Mouse (Mus musculus) olfactory bulb, adult 2 months (tissue): ENCODE results near the gene Tmem167b. TPM values are rescaled to one million over a fixed set of nuclear protein-coding genes. Genes with fewer than 3 reads are reported as not detected.

Experiments used
- H3K27ac ChIP-seq: fragments of 200-500 bp; 2 replicates; pipeline ENCODE4 v1.5.1; 2012; ENCODE audit warnings: low read depth, low read length; ENCODE audit not compliant: insufficient read depth
- H3K4me1 ChIP-seq: fragments of 200-500 bp; 2 replicates; pipeline ENCODE4 v1.6.1; 2012; ENCODE audit warnings: low read length; ENCODE audit not compliant: control insufficient read depth, insufficient read depth
- H3K4me3 ChIP-seq: fragments of 200-500 bp; 2 replicates; pipeline ENCODE4 v1.5.1; 2012; ENCODE audit warnings: mild to moderate bottlenecking, low read depth, low read length, moderate library complexity; ENCODE audit not compliant: insufficient read depth
- CTCF ChIP-seq: fragments of 200-500 bp; IDR thresholded peaks from 2 replicates; pipeline ENCODE4 v1.5.1; 2012; ENCODE audit warnings: low read depth, mild to moderate bottlenecking, low read length, moderate library complexity; ENCODE audit not compliant: insufficient read depth
- POLR2A ChIP-seq: fragments of 200-500 bp; IDR thresholded peaks from 2 replicates; pipeline ENCODE4 v1.6.1; 2012; ENCODE audit warnings: mild to moderate bottlenecking, low read depth, low read length, moderate library complexity; ENCODE audit not compliant: insufficient read depth
- whole genome bisulfite sequencing: fragments of 180-500 bp; shearing (Covaris S2); methylation state at CpG from one replicate; pipeline ENCODE4 v1.1.7; 2018; 5-methylcytosine and 5-hydroxymethylcytosine counted together
- polyA plus RNA-seq: library from polyadenylated mRNA; stranded (reverse); fragments of >200 nt; gene quantifications from 2 replicates; pipeline ENCODE4 v1.2.4, GENCODE M21; 2012; ENCODE audit warnings: low replicate concordance; ENCODE audit not compliant: missing spikeins, insufficient read depth, insufficient read length

Gene Tmem167b
- not detected in 2 replicates for polyA plus RNA-seq

DNA sequence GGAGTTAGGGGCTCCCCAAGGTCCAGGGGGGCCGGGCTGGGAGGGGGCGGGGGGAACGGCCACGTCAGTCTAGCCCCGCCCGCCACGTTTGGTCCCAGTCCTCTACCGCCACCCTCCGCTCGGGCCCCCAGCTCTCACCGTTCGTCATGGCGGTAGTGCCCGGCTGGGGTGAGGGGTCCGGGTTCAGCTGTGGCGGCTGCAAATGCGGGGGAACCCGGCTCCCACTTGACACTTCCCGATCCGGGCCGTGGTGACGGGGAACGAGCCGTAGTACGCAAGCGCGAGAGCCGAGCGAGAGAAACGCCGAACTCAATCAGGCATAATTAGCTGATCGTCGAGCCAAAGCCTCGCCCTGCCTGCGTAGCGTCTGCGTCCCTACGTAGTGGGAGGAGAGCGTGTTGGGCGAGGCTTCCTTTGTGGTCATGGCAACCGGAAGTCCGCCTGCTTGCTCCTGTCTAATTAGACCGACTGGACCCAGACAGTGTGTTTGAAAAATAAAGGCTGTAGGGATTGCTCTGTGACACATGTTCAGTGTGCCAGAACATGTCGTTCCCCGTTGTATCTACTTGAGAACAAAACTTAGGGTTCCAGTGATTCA, at the start of gene Tmem167b:
Gene Tmem167b (minus strand): TSS at position 334 of the 598 bp plus-strand sequence.
- peak; percentile 35; the same call in 1 of the 2 replicates for TF ChIP-seq POLR2A
- TF ChIP-seq CTCF = no peak

DNA sequence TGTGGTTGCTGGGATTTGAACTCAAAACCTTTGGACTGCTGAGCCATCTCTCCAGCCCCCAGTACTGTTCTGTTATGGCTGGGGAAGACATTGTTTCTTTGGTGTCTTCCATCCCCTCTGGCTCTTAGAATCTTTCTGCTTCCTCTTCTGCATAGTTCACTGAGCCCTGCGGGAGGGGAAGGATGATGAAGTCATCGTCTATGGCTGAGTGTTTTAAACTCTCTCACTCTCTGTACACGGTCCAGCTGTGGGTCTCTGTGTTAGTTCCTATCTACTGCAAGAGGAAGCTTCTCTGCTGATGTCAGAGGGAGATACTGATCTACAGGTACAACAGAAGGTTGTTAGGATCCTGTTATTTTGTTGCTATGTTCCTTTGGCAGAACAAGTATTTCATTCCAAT, 46.6 kb upstream of the Tmem167b start:
- H3K27ac ChIP-seq = no peak overlapping the region
- 37% methylated on average over 3 of the region's 3 CpGs for WGBS
- no peak for TF ChIP-seq CTCF
- no peak for TF ChIP-seq POLR2A
- no peak overlapping the region for H3K4me3 ChIP-seq
- H3K4me1 ChIP-seq = no peaks in the 10 kb centered on the region

More for the DNA sequence above, at the start of gene Tmem167b:
- H3K4me1 ChIP-seq = peaks cover 5% of the 10 kb centered on the region
- under 1% methylated on average over 45 of the region's 45 CpGs for WGBS
- H3K4me3 ChIP-seq = peak within 1 kb of the TSS; percentile 92
- H3K27ac ChIP-seq = peak within 1 kb of the TSS; percentile 87

DNA sequence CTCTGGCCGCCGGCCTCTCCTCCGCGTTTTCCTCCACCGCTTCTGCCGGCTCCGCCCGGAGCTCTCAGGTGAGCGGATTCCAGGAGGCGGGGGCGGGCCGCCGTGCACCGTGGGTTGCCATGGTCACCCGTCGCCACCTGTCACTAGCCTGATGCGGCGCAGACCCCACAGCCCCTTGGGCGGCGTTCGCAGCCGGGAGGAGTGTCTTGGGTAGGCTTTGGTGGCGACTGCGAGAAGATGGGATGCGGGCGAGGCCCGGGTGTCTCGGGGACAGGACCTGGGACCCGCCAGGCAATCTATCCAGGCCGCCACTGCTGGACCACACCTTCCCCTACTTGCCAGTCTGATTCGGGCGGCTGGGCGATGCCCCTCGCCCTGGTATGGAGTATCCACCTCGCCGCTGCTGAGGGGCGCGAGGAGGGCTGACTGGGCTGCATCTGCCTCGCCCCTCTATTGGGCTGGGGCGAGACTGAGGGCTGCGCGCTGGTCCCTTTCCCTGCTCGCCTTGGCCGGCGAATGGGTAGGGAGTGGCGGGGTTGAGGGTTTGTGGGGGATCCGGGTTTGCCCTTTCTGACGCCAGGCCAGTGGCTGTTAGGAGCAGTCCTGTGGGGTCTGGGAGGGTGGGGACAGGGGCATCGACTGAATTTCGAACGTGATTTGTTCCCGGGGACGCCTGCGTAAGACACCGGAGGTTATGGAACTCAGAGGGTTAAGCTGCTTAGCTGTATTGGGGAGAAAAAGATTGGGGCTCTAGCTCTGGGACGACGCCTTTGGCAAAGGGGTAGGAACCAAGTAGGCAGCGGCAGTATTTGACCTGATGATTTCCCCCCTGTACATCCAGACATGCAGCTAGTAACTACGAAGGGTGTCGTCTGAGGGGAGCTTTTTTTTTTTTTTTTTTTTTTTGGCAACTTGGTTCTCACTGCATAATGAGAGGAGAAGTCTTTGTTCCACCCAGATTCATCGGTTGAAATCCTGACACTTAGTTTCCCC, 29.6 kb upstream of the Tmem167b start:
- TF ChIP-seq POLR2A (no peak; the same call in 1 of the 2 replicates), CTCF (no peak)
- Histone ChIP-seq H3K4me1 (no peaks in the 10 kb centered on the region), H3K27ac (peak overlapping the region; percentile 74), H3K4me3 (peak overlapping the region; percentile 92)
- under 1% methylated on average over 61 of the region's 61 CpGs for WGBS

DNA sequence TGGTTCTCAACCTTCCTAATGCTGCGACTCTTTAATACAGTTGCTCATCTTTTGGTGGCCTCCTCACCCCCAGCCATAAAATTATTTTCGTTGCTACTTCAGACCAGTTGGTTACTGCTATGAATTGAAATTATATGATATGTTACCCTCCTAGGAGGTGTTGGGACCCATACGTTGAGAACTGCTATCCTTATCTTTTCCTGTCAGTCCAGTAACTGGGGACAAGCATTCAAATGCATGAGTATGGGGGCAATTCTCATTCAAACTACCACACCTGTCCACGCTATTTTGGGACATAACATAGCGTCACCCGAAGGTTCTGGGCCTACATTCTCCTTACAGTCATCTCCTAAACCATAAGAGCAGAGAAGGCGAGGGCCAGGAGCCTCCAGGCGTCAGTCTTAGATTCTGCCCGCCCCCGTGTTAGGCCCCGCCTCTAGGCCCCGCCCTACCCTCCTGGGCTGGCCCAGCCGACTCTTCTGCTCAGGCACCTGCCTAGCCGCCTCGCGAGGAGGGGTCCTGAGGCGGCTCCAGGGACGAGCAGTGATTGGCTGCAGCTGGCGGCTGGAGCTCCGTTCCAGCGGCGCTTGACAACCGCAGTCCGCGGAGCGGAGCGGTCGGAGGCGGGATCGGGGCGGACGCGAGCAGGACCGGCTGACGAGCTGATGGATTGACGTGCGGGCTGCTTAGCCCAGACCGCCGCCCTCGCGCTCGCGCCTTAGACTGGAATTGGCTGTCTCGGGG, 28.7 kb upstream of the Tmem167b start, which contains the start of gene Wdr47:
Gene Wdr47 (plus strand): TSS at position 494 of the 744 bp plus-strand sequence.
- H3K27ac ChIP-seq = peak within 1 kb of the TSS; percentile 84
- H3K4me3 ChIP-seq = peak within 1 kb of the TSS; percentile 92
- WGBS = 5% methylated on average over 40 of the region's 44 CpGs
- no peaks in the 10 kb centered on the region for H3K4me1 ChIP-seq
- TF ChIP-seq POLR2A (peak; percentile 88), CTCF (no peak)

DNA sequence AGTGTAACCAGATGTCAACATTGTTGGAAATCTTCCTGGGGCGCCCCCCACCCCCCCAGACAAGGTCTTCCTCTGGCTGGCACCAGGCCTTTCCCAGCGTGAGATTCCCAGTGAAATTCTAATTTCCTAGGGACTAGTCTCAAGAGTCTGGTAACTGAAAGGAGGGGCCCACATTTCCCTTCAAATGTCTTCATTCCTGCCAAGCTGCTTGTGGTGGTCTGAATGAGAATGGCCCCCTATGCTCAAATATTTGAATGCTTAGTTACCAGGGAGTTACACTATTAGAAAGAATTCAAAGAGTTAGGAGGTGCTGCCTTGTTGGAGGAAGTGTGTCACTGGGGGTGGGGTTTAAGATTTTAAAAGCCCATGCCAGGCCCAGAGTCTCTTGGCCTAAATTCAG, 26.2 kb upstream of the Tmem167b start:
- H3K4me3 ChIP-seq = no peak overlapping the region
- H3K27ac ChIP-seq = no peak overlapping the region
- TF ChIP-seq CTCF (no peak), POLR2A (no peak)
- 42% methylated on average over 2 of the region's 2 CpGs for WGBS
- no peaks in the 10 kb centered on the region for H3K4me1 ChIP-seq

DNA sequence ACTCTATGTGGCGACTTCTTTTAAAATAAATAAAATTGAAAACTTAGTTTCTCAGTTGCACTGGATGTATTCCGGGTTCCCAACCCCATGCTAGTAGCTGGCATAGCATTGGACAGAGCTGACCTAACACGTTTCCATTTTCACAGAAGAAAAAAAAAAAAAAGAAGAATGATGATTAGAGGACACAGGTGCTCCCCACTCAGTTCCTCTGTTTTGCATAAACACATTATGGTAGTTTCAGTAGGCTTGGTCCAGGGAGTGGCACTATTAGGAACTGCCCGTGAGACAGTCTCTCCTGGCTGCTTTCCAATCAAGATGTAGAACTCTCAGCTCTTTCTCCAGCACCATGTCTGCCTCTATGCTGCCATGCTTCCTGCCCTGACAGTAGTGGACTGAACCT, 22.3 kb upstream of the Tmem167b start:
- WGBS = 68% methylated on average over 4 of the region's 4 CpGs

DNA sequence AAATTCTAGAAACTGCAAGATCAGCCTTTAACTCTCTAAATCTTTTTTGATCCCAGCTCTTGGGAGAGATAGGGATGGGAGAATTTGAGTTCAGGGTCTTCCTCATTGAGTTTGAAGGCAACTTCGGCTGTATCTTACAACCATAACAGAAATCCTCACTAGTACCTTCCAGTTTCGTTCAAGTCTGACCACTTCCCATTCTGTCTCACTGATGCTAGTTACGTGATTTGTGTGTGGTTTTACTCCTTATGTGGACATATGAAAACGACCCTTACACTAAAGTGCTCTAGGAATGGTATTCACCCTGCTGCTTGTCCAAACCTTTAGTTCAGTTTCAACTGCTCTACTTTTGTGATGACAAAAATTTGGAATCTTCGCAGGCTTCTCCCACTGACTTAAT, 11.8 kb upstream of the Tmem167b start:
- 92% methylated on average over 5 of the region's 5 CpGs for WGBS
- Histone ChIP-seq H3K4me3 (no peak overlapping the region), H3K4me1 (peaks cover 2% of the 10 kb centered on the region; the same call in 1 of the 2 replicates), H3K27ac (no peak overlapping the region)
- TF ChIP-seq POLR2A (no peak), CTCF (no peak)

More for the DNA sequence above, 22.3 kb upstream of the Tmem167b start:
- Histone ChIP-seq H3K4me3 (no peak overlapping the region), H3K4me1 (no peaks in the 10 kb centered on the region), H3K27ac (no peak overlapping the region)
- TF ChIP-seq CTCF = no peak
- TF ChIP-seq POLR2A = no peak

DNA sequence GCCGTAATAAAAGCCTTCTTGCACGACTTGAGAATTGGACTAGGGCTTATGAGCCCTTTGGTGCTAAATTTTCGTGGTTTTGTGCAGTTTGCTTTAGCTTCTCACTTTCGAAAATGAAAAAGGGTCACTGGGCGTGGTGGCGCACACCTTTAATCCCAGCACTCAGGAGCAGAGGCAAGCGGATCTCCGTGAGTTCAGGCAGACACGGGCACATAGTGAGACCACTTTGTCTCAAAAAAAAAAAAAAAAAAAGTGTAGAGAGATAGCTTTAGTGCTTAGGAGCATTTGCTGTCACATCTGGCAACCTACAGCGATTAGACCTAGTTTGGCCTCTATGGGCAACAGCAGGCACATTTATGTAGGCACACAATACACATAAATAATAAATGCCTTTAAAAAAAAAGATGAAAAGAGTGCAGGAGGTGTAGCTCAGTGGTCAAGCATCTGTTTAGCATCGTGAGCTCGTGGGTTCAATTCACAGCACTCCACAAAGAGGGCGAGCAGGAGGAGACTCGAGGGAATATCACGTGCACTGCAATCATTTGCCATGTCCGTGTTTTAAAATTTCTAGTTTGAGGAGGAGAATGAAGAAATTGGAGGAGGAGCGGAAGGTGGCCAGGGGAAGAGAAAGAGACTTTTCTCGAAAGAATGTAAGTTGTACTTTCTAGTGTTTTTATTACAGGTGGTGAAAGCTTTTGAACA, 10.2 kb upstream of the Tmem167b start:
- H3K27ac ChIP-seq = no peak overlapping the region
- H3K4me3 ChIP-seq = peak overlapping the region; percentile 89; the same call in 1 of the 2 replicates
- 35% methylated on average over 18 of the region's 18 CpGs for WGBS
- no peak for TF ChIP-seq CTCF
- TF ChIP-seq POLR2A = no peak
- H3K4me1 ChIP-seq = peaks cover 2% of the 10 kb centered on the region; the same call in 1 of the 2 replicates
